Mouse (Mus musculus): Measurements from ENCODE around the gene Otulinl.

DNA sequence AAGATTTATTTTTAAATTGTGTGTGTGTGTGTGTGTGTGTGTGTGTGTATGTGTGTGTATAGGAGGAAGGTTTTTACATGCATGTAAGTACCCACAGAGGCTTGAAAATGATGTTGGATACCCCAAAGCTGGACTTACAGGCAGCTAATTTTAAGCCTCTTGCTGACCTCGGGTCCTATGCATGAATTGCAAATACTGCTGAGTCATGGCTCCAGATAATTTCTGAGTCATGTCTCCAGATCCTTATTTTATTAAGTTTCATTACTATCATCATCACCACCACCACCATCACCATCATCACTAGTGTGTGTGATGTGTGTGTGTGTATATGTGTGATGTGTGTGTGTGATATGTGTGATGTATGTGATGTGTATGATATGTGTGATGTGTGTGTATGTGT lies 18.7 kb downstream of the Otulinl start:
- TF ChIP-seq CTCF (IDR thresholded peaks at IDR 0.05; ENCODE audit: extremely low read depth, insufficient read depth, low read length) (no peak), POLR2A (IDR thresholded peaks at IDR 0.05; ENCODE audit: extremely low read depth, insufficient read depth, low read length) (no peak)
